Mouse (Mus musculus): ENCODE results near the gene Slc18a2.

The Slc18a2 gene

GRCm38 (mm10) chr19:59260718-59261442, at the start of gene Slc18a2:
Slc18a2 (plus strand) TSS chr19:59260896.
- no peak for DNase-seq

DNA sequence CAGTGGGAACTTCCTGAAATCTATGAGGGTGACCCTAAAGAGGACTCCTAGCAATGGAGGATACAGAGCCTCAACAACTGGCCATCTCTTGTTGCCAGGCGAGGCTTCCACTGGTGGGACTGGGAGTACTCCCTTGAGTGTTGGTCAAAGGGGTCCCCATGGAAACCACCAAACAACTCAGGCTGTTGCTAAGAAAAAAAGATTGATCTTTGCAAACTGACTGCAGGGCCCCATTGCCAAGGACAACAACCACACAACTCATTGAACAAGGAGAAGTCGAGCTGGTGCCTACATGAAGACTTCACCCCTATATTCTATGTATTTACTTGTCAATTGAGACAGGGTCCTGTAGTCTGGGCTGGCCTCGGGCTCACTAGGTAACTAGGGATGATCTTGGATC, 43.8 kb upstream of the Slc18a2 start:
- DNase-seq: no peak

DNA sequence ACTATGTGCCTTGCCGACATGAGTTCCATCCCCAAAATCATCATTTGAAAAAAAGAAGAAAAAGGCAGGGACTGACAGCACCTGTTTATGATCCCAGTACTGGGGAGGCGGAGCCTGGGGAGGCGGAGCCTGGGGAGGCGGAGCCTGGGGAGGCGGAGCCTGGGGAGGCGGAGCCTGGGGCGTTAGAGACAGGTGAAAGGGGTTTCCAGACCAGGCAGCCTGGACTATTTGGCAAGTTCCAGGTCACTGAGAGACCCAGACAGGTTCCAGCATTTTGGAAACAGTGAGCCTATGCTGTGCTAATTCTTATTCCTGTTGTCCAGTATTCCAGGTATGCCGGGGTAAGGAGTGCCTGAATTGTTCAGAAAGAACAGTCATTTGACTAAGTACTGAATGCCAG, 41.7 kb upstream of the Slc18a2 start, which contains the start of gene Kcnk18:
TSS of gene Kcnk18 (plus strand) at position 224 of the 400 bp plus-strand sequence.
- DNase-seq: no peak

DNA sequence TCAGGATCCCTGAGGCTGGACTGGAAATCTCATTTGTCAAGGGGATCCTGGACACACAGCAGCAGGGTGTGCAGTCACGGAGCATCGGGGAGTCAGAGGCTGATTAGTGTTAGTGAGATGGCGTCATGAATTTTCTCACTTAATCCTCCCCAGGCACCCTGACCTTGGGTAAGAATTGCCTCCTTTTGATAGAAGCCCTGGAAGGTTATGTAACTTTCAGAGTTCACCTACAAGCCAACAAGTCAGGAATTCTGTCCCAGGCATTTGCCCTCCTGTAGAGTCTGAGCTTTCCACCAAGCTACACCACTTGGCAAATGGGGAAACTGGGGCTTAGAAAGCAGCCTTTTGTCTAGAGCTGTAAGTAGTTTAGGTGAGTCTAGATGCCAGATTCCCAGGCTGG, 39.6 kb upstream of the Slc18a2 start:
- DNase-seq: no peak

- DNase-seq: no peak
Observed at GRCm38 (mm10) chr19:59228376-59228775, 32.3 kb upstream of the Slc18a2 start.

DNA sequence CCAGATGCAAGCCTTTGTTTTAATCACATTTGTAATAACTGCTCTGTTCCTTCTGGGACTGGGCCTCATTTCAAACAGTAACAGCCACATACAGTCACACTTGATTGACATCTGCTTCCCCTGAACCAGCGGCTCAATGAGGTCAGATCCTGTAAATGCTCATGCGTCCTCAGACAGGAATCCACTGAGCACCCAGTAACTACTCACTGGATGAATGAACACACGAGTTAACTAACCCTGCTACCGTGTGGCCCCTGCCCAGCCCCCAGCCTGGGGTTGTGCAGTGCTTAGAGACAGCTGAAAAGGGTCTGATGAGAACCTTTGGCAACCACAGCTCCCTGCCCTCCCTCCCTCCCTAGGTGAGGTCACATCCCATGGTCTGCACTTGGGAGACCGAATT, 27.9 kb upstream of the Slc18a2 start:
- DNase-seq: no peak

DNA sequence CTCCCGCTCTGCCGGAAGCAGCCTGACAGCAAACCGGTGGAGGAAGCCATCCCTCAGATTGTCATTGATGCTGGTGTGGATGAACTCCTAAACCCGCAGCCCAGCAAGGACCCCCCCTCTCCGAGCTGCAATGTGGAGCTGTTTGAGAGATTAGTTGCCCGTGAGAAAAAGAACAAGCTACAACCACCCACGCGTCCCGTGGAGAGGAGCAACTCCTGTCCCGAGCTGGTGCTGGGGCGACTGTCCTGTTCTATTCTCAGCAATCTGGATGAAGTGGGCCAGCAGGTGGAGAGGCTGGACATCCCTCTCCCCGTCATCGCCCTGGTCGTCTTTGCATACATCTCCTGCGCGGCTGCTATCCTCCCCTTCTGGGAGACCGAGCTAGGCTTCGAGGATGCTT, 25.7 kb upstream of the Slc18a2 start:
- DNase-seq: no peak

GRCm38 (mm10) chr19:59236046-59236445, 24.6 kb upstream of the Slc18a2 start:
- DNase-seq: no peak

- DNase-seq: no peak
Observed at GRCm38 (mm10) chr19:59238630-59239029, 22.1 kb upstream of the Slc18a2 start.

DNA sequence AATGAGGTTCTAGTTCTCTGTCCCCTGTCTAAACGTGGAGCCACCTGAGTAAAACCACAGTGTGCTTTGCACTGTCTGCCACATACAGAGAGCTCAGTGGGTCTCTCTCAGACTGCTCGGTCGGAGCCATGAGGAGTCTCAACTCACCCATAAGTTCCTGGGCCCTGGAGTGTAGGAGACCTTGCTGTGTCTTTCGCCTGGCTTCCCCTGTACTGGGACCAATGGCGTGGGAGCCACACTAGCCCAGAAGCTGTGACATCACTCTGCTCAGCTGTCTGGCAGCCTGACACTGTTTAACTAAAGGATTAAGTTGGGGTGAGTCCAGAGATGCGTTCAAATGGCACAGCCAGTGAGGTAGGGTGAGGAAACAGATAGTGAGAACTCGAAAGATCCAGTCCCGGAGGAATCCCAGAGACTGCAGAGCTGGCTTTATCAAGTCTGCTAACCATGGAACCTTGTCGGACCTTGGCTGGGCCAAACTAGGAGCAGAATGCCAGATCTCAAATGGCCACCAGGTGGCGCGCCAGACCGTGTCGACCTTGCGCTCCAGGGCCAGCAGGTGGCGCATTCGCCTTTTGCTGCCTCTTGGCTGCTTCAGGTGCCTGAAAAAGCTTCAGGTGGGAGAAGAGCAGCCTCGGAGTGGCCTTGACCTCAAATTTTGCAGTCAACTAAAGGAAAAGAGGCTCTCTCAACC, 21.4 kb upstream of the Slc18a2 start:
- peak; percentile 65 for DNase-seq

DNA sequence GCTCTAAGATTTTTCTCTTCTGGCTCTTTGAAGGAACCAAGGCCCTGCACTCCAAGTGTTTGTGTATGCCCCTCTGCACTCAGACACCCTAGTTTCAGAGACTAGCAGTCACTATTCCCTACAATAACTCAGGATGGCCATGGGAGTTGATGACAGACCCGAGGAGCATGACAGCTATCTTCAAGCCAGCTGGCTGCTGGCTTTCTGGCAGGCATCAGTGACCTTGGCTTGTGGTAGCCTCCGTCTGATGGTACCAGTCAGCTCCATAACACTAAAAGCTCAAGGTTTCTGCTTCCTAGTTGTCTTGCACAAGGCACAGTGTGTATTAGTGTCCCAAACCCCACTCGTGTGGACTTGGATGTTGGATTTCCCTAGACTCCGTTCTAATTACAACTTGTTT, 18.7 kb upstream of the Slc18a2 start:
- DNase-seq: no peak

DNA sequence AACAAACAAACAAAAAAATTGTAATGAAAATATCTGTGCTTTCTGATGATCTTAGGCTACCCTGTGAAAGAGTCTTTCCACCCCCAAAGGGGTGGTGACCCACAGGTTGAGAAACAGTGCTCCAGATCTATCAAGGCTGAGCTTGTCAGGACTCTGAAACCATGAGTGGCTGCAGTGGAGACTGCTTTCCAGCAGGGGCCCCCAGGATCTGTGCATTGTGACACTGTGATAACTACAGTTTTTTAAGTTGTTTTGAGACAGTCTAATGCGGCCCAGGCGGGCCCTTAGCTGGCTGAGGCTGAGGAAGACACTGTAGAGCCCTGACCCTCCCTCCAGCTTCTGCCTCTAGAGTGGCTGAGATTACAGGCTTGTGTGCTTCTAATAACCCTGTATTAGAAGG, 17.6 kb upstream of the Slc18a2 start:
- DNase-seq: no peak

GRCm38 (mm10) chr19:59248144-59248543, 12.6 kb upstream of the Slc18a2 start:
- DNase-seq: no peak

DNA sequence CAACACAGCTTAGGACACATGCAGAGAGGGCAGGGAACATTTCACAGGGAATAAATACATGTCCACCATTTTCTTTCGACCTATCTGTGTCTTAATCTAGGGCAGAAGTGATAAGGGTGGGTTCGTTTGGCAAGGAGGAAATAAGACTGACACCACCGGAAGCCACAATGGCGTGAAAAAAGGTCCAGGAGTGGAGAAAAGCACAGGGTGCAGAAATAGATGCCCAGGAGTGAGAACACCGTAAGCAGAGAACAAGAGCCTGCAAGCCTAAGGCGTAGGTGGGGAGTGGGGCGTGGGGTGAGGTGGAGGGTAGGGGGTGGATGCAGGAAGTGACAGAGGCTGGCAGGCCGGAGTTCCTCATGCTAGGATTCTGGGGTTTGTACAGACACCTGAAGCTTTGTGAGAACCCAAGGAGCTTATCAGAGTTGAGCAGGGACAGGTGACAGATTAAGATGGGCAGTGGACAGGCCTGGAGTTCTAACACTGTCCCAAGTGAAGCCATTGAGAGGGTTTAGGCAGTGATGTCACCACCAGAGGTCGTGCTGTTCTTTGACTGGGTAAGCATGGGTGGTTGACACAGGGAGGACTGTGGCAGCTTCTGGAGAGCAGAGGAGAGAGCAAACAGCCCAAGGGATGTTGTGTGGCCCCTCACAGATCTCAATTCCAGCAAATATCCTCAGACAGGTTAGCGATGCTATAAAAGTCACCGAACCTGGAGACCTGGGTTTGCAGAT, 12.0 kb upstream of the Slc18a2 start:
- no peak for DNase-seq

DNA sequence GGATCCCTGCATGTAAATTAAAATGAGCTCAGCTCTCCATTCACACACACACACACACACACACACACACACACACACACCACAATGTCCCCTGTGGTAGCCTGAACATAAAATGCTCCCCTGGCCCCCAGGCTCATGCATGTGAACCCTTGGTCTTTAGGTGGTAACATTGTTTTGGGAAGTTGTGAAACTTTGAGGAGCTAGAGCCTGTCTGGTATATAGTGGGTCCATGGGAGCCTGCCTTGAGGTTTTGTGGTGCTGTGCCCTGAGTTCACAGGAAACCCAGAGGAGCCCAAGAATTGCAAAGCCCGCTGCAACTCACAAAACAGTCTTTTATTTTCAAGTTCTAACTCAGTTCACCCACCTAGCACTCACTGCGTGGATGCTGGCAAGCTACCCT, 8.0 kb upstream of the Slc18a2 start:
- DNase-seq: no peak

DNA sequence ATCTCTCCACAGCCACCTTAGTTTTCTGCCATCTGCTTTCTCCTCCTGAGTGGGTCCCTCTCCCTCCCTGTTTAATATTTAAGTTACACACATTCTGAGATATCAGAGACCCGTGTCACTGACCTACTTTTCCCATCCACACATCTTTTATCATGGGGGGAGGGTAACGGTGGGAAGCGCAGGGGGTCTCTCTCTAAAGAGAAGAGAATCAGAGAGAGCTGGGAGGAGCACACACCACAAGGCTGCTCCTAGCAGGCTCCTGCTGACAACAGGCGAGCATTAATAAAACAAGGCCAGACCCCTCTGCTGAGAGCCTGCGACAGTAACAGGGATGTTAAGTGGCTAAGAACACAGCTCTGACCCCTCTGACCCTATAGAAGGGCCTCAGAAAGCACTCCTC, 1.1 kb upstream of the Slc18a2 start:
- DNase-seq: no peak

DNA sequence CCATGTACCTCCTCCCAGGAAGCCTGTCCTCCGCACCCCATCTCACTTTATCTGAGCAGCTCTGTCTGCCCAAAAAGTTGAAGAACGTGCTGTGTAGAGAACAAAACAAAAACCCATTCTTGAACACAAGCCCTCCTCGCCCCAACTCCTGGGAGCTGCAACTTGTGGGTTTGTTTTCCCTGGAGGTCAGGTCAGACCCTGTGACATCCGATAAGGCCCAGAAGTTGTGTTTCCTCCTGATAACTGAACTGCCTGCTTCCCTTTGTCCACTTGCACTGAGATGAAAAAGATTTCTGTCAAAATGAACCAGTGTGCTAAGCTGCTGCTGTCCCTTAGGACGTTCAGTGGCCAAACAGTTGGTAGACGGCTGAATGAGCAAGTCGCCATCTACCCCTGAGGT, 908 bp downstream of the Slc18a2 start:
- DNase-seq: no peak

DNA sequence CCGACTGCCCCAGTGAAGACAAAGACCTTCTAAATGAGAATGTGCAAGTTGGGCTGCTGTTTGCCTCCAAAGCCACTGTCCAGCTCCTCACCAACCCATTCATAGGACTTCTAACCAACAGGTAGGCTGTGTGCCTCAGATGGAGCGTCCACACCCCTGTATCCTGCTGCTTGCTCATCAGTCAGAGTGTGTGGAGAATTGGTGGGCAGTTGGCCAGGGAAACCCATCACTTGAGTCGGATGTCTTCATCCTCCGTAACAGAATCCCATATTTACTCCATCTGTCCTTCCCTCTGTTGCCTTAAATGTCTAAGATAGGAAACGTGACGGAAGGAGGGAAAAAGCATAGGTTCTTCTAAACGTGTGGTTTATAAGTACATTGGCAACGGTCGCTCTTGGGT, 2.5 kb downstream of the Slc18a2 start:
- DNase-seq: no peak

- no peak for DNase-seq
Observed at GRCm38 (mm10) chr19:59264838-59265532, 4.3 kb downstream of the Slc18a2 start.

GRCm38 (mm10) chr19:59265907-59266306, 5.2 kb downstream of the Slc18a2 start:
- DNase-seq: no peak

- DNase-seq: no peak
Observed at GRCm38 (mm10) chr19:59267417-59267963, 6.8 kb downstream of the Slc18a2 start.

DNA sequence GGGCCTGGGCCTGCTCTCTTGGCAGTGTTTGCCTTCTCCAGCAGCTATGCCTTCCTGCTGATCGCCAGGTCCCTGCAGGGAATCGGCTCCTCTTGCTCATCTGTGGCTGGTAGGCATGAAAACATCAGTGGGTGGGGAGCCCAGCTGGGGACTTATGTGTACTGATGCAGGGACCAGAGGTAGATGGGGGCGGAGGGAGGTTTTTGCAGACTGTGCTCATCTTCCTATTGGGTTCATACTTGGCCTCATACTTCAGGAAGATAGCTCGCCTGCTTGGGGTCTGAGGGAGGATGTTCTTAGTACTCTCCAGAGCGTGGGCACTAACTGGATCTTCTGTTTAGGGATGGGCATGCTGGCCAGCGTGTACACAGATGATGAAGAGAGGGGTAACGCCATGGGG, 12.5 kb downstream of the Slc18a2 start:
- no peak for DNase-seq

DNA sequence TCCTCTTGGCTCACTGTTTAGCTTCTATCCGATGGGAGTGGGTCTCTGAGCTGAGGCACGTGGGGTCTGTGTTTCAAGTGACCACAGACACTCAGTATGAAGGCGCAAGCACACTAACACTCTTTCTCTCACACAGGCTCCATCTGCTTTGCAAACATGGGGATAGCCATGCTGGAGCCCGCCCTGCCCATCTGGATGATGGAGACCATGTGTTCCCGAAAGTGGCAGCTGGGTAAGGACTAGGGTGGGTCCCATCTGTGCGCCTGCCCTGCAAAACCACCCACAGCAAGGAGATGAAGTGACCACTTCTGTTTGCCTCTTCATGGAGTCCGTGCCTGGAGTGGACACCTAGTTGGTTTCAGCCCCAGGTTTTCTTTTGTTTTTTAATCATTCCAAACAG, 15.7 kb downstream of the Slc18a2 start:
- DNase-seq: no peak

Measured in cerebellum, adult 9-11 months (tissue).